Mouse (Mus musculus) midbrain, postnatal 0 days (tissue): Measurements from ENCODE around the gene Teddm1b. TPM values are rescaled to one million over a fixed set of nuclear protein-coding genes. Genes with fewer than 3 reads are reported as not detected.

Experiments
- ATAC-seq: fragments of 200-750 bp; cut with Nextera tagmentation; 2 replicates; pipeline ENCODE4 v1.8.0; 2017; ENCODE audit warnings: moderate number of reproducible peaks, mild to moderate bottlenecking, moderate TSS enrichment, moderate library complexity; ENCODE audit not compliant: low FRiP score
- DNase-seq: peaks from one replicate; pipeline ENCODE4 v3.0.0-alpha.2; 2015; ENCODE audit warnings: low spot score
- H3K27ac ChIP-seq: fragments of 300-500 bp; sonication (generic); 2 replicates; pipeline ENCODE4 v1.5.1; 2014; ENCODE audit warnings: low read depth, mild to moderate bottlenecking, low read length, mixed read lengths
- H3K27me3 ChIP-seq: fragments of 300-500 bp; sonication (generic); 2 replicates; pipeline ENCODE4 v1.6.1; 2014; ENCODE audit warnings: low read length, control low read depth, mixed read lengths; ENCODE audit not compliant: insufficient read depth
- H3K36me3 ChIP-seq: fragments of 300-500 bp; sonication (generic); 2 replicates; pipeline ENCODE4 v1.6.1; 2014; ENCODE audit warnings: low read length, control low read depth, mixed read lengths; ENCODE audit not compliant: insufficient read depth
- H3K4me1 ChIP-seq: fragments of 300-500 bp; sonication (generic); 2 replicates; pipeline ENCODE4 v1.6.1; 2014; ENCODE audit warnings: mild to moderate bottlenecking, control low read depth, antibody characterized with exemption, low read length, mixed read lengths; ENCODE audit not compliant: insufficient read depth
- H3K4me2 ChIP-seq: fragments of 300-500 bp; sonication (generic); 2 replicates; pipeline ENCODE4 v1.6.1; 2014; ENCODE audit warnings: low read depth, mild to moderate bottlenecking, low read length, mixed read lengths; ENCODE audit not compliant: poor library complexity, severe bottlenecking
- H3K4me3 ChIP-seq: fragments of 300-500 bp; sonication (generic); 2 replicates; pipeline ENCODE4 v1.5.1; 2014; ENCODE audit warnings: low read depth, mild to moderate bottlenecking, low read length, moderate library complexity
- H3K9ac ChIP-seq: fragments of 300-500 bp; sonication (generic); replicated peaks from 2 replicates; pipeline ENCODE4 v1.6.1; 2014; ENCODE audit warnings: mild to moderate bottlenecking, low read length, moderate library complexity, mixed read lengths; ENCODE audit not compliant: poor library complexity, severe bottlenecking
- H3K9me3 ChIP-seq: fragments of 300-500 bp; sonication (generic); 2 replicates; pipeline ENCODE4 v1.6.1; 2016; ENCODE audit warnings: low read length, control low read depth
- CTCF ChIP-seq: IDR thresholded peaks from 2 replicates; pipeline ENCODE4 v1.5.1; 2016; ENCODE audit warnings: antibody characterized with exemption, mild to moderate bottlenecking
- WGBS: fragments of 180-500 bp; shearing (Covaris S2); extraction: QIAGEN DNeasy Blood & Tissue Kit; methylation state at CpG from one replicate; pipeline ENCODE4 v1.1.7; 2014; 5-methylcytosine and 5-hydroxymethylcytosine counted together
- microRNA-seq: library from miRNA; unstranded; fragments of <30 nt; microRNA quantifications from one replicate; pipeline ENCODE4, GENCODE M21; 2016; ENCODE audit warnings: borderline number of aligned reads
- polyA plus RNA-seq: library from polyadenylated mRNA; unstranded; fragments of >200 nt; fragmentation: Nextera tagmentation; extraction: Ambion mirVana; gene quantifications from 2 replicates; pipeline ENCODE4 v1.2.1, GENCODE M21; 2015
- total RNA-seq: library from RNA; depleted of rRNA; stranded (reverse); fragments of >200 nt; gene quantifications from 2 replicates; pipeline ENCODE4 v1.2.3, GENCODE M21; 2014; rRNA removed

Teddm1b gene
- total and polyA plus RNA-seq, 2 experiments from 2014 or later, result 0.21 TPM; not detected in 1

DNA sequence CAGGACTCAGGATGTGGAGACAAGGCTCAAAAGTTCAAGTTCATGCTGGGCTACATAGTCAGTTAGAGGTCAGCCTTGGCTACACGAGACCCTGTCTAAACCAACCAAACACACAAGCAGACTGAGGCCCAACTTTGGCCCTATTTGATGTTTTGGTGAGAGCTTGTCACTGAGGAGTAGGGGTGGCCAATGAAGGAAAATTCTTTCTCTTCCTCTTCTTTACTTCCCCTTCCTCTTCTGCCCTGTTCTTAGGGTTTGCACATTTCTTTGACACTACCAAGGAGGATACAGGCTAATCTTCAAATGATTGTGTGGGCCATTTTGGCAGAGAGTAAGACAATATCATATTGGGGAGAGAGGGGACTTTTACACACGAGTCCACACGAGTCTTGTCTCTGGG, 39.7 kb downstream of the Teddm1b start:
- WGBS, result 94% methylated on average over 3 of the region's 3 CpGs
- TF ChIP-seq CTCF, result no peak
- H3K4me3 ChIP-seq, result no peak overlapping the region
- H3K9ac ChIP-seq, result no peak overlapping the region
- H3K36me3 ChIP-seq, result peaks cover 9% of the 10 kb centered on the region
- H3K4me1 ChIP-seq, result no peaks in the 10 kb centered on the region
- ATAC-seq (no peak), DNase-seq (no peak)
- H3K27me3 ChIP-seq, result no peaks in the 10 kb centered on the region
- H3K4me2 ChIP-seq, result no peak overlapping the region
- H3K9me3 ChIP-seq, result no peaks in the 10 kb centered on the region
- H3K27ac ChIP-seq, result no peak overlapping the region

DNA sequence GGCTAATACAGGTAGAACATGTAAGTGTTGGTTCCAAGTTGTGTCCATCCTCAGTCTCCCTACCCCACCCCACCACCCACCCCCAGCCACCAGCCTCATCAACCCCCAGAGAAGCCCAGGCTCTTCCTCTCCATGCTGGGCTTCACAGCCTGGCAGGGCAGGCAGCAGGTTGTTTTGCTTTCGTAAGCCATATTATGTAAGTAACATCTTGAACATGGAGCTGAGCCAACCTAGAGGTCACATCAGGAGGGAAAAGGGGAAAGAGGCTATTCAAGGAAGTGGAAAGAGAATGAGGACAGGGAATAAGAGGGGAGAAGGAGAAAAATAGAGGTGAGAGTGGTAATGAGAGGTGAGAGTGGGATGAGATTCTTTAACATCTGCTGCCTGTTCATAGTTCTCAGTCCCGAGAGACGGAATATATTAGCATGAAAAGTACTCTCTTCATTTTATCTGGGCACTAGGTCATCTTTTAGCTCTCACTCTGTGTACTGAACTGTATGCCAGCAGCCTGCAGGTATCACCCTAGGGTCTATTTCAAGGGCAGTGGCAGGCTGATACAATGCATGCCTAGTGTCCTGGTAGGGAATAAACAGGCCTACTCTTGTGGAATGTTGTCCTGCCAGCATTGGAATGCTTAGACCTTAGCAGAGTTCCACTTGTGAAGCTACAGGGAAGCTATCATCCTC, 44.5 kb downstream of the Teddm1b start:
- Histone ChIP-seq H3K27me3 (no peaks in the 10 kb centered on the region), H3K4me2 (no peak overlapping the region), H3K36me3 (no peaks in the 10 kb centered on the region), H3K9me3 (no peaks in the 10 kb centered on the region), H3K9ac (no peak overlapping the region), H3K4me3 (no peak overlapping the region), H3K4me1 (no peaks in the 10 kb centered on the region), H3K27ac (no peak overlapping the region)
- no peak for TF ChIP-seq CTCF
- ATAC-seq, result no peak
- no peak for DNase-seq
- WGBS, result 79% methylated on average over 3 of the region's 3 CpGs

DNA sequence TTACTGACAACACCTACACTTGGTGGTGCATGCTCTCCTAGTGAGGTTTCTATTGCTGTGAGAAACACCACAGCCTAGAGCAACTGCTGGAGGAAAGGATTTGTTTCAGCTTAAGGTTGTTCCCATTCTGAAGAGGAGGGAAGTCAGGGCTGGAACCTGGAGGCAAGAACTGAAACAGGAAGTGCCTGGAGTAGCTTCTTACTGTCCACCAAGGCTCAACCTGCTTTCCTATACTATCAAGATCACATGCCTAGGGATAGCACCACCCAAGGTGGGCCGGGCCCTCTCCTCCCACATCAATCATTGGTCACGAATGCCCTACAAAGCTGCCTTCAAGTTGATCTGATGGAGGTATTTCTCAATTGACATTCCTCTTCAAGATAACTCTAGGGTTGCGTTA, 47.5 kb downstream of the Teddm1b start:
- Histone ChIP-seq H3K36me3 (no peaks in the 10 kb centered on the region), H3K9me3 (no peaks in the 10 kb centered on the region), H3K27me3 (no peaks in the 10 kb centered on the region), H3K9ac (no peak overlapping the region), H3K4me2 (no peak overlapping the region), H3K4me1 (no peaks in the 10 kb centered on the region), H3K27ac (no peak overlapping the region), H3K4me3 (no peak overlapping the region)
- 90% methylated on average over 3 of the region's 3 CpGs for WGBS
- ATAC-seq, result no peak
- DNase-seq, result no peak
- no peak for TF ChIP-seq CTCF

DNA sequence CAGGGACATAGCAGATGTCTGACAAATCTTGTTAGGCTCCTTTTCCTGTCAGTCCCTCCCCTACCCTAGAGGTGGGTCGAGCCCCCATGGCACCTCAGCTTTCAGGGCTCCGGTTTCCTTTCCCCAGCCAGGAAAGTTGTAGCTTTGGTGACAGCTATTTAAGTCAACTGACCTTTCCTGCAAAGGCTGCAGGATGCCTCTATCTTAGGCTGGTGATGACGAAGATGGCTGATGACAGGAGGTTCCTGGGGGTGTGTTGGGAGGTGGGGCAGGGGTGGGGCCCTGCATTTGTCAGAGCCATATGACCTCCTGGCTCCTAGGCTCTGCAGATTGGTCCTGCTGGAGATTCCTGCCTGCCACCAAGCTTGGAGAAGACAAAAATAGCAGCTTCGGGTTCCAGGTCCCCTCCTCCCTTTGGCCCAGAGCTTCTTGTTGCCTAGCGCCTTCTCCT, 48.5 kb downstream of the Teddm1b start:
- WGBS, result 58% methylated on average over 5 of the region's 5 CpGs
- no peak for TF ChIP-seq CTCF
- Histone ChIP-seq H3K27me3 (no peaks in the 10 kb centered on the region), H3K9me3 (no peaks in the 10 kb centered on the region), H3K4me3 (no peak overlapping the region), H3K9ac (no peak overlapping the region), H3K27ac (no peak overlapping the region), H3K36me3 (no peaks in the 10 kb centered on the region), H3K4me1 (no peaks in the 10 kb centered on the region), H3K4me2 (no peak overlapping the region)
- ATAC-seq (no peak), DNase-seq (no peak)

DNA sequence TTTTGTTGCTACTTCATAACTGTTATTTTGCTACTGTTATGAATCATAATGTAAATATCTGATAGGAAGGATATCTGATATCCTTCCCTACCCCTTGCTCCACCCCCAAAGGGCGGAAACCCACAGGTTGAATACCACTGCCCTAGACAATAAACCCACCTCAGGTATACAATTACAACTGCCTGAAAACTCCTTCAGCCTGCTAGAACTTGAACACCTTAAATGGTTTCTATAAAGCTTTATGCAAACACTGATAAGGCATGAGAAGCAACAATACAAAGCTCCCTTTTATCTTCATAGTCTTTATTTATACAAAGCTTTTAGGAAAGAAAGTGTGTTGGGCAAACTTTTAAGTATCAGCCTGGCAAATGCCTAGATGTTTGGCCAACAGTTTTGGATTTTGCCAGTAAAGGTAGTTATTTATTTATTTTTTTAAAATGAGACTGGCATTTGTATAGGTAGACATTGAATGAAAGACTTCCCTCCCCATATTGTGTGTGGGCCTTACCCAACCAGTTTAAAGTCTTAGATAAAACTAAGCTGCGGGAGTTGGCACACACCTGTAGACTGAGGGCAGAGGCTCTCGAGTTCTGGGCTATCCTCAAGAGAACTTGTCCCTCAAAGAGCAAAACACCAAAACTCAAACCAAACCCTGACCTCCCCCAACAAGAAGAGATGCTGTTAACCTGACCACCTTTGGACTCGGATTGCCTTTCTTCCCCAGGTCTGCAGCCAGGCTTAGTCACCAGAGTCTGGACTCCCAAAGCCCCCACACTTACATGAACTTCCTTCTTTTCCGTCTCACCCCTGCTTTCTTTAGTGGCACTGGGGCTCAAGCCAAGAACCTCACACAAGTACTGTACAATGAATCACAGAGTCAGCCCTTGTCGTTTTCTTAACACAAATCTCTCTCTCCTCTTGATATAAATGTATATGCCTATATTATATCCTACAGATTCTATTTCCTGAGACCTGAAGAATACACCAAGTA, 50.5 kb downstream of the Teddm1b start:
- Histone ChIP-seq H3K27ac (no peak overlapping the region), H3K27me3 (no peaks in the 10 kb centered on the region), H3K4me1 (no peaks in the 10 kb centered on the region), H3K4me2 (no peak overlapping the region), H3K9ac (no peak overlapping the region), H3K9me3 (no peaks in the 10 kb centered on the region), H3K4me3 (no peak overlapping the region), H3K36me3 (no peaks in the 10 kb centered on the region)
- TF ChIP-seq CTCF, result no peak
- DNase-seq (no peak), ATAC-seq (no peak)
- 83% methylated on average over 6 of the region's 6 CpGs for WGBS

Small RNA genes lying within 50 kb of the gene (microRNA-seq; reads per million reads assigned to microRNA genes)
- gene Mir8114, result 15.7 reads per million, percentile 27 among the genes with 10 or more reads in this experiment

Other genes starting within 250 kb of the Teddm1b start
- 40.7 and 68.0 TPM in 2 replicates for gene Rgs8, start 221.3 kb upstream of the Teddm1b start, total RNA-seq
- gene Rgs8, start 221.3 kb upstream of the Teddm1b start, polyA plus RNA-seq, result 31.1 and 32.1 TPM in 2 replicates
- gene Rgs16, start 134.0 kb upstream of the Teddm1b start, total RNA-seq, result 7.2 and 7.6 TPM in 2 replicates
- gene Rgs16, start 134.0 kb upstream of the Teddm1b start, polyA plus RNA-seq, result 9.7 and 10.7 TPM in 2 replicates
- gene Rnasel, start 124.9 kb upstream of the Teddm1b start, total RNA-seq, result 22.1 and 29.3 TPM in 2 replicates
- 15.7 and 17.4 TPM in 2 replicates for gene Rnasel, start 124.9 kb upstream of the Teddm1b start, polyA plus RNA-seq
- gene Rgsl1, start 30.2 kb upstream of the Teddm1b start, total RNA-seq, result 0.05 TPM in 1 of 2 replicates, not detected in the other
- gene Rgsl1, start 30.2 kb upstream of the Teddm1b start, polyA plus RNA-seq, result 0.12 and 0.18 TPM in 2 replicates
- gene Teddm1a, start 17.4 kb downstream of the Teddm1b start, total RNA-seq, result not detected in 2 replicates
- not detected in 2 replicates for gene Teddm1a, start 17.4 kb downstream of the Teddm1b start, polyA plus RNA-seq
- 312 and 330 TPM in 2 replicates for gene Glul, start 25.6 kb downstream of the Teddm1b start, total RNA-seq
- gene Glul, start 25.6 kb downstream of the Teddm1b start, polyA plus RNA-seq, result 237 and 250 TPM in 2 replicates
- gene Teddm2, start 25.9 kb downstream of the Teddm1b start, total RNA-seq, result 0.66 and 1.1 TPM in 2 replicates
- gene Teddm2, start 25.9 kb downstream of the Teddm1b start, polyA plus RNA-seq, result 1.2 and 1.7 TPM in 2 replicates